Mouse (Mus musculus) thymus, postnatal 14 days (tissue): Measurements from ENCODE around the gene Polh.

Experiments used
- DNase-seq: peaks from one replicate; pipeline ENCODE4 v3.0.0; 2021

Polh gene

DNA sequence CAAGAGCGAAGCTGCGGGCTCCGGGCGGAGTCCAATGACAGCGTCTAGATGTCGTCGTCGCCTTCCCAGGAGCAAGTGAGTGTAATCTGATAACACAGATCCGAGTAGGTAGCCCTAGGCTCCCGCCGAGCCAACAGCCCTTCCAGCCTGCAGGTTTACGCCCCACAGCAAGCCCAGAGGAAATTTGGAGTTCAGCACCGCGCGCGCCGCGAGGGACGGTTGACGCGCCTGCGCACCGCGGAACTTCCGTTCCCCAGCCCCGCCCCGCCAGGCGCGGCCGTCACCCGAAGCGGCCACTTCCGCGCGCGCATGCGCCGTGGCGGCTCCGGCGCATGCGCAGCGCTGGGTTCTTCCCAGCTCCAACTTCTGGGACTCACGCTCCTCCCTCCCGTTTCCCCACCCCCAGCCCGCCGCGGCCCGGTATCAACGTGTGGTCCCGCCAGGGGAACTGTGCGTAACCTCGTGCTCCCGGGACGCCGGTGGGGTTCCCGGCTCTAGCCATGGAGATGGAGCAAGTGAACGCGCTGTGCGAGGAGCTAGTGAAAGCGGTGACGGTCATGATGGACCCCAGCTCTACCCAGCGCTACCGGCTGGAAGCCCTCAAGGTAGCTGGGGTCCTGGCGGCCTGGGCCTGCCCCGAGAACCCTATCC lies at the start of gene Polh, which contains the start of gene Xpo5:
Polh (minus strand) TSS at position 225 of the 651 bp plus-strand sequence.
Xpo5 (plus strand) TSS at position 362 of the 651 bp plus-strand sequence.
- DNase-seq: peak; percentile 95

DNA sequence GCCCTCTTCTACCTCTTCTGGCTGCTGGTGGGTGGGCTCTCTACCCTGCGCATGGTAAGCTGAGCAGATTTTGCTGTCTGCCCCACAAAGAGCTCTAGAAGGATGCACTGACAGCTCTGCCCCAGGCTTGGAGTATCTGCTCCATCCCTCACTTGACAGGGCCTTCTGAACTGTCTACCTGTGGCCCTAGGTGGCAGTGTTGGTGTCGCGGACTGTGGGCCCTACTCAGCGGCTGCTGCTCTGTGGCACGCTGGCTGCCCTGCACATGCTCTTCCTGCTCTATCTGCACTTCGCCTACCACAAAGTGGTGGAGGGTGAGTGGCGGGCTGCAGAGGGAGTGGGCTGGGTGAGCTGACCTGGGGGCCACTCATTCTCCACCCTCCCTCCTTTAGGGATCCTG lies 48.7 kb upstream of the Polh start:
- DNase-seq: peak; percentile 38

DNA sequence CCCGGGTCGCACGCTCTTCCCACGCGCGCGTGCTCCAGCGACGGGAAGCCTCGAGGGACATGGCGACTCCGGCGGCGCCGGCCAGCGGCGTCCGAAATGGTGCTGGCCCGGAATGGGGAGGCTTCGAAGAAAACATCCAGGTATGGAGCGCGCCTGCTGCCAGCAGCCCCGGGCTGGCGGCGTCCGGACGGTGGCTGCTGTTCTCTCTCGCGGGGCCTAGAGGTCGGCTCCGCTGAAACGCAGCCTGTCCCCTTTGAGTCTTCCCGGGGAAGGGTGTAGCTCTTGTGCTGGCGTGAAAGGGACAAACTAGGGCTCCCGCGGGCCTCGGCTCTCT lies 45.7 kb upstream of the Polh start:
- no peak for DNase-seq

DNA sequence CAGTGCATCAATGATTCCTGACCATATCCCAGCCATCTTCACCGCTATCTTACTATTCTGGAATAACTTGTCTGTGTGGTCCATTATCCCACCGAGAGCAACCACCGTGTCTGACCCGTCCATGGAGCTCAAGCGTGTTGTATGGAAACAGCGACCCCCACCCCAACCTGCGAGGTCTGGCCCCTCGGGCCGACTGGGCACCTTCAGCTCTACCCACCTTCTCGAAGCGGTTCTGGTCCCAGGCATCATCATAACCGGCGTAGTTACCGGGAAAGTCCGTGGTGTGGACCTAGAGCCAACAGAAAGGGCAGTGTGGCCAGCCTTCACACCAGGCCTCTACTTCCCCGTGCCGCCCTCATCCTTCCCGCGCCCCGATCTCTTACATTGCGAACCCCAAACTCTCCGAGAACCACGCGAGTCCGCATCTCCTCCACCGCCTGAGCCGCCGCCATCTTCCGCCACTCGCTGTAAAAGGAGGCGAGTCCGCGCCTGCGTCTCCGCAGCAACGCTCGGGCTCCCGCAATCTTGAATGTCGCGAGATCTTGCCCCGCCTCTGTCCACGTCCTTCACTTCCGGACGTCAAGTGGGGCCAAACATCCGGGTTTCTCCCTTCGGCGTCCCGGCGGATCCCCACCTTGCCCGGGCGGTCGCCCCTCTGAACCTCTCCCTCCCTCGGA lies 45.2 kb upstream of the Polh start, which contains the start of the genes Polr1c and Yipf3:
Polr1c (minus strand) TSS at position 543 of the 677 bp plus-strand sequence.
Yipf3 (plus strand) TSS at position 569 of the 677 bp plus-strand sequence.
- DNase-seq: peak; percentile 94

DNA sequence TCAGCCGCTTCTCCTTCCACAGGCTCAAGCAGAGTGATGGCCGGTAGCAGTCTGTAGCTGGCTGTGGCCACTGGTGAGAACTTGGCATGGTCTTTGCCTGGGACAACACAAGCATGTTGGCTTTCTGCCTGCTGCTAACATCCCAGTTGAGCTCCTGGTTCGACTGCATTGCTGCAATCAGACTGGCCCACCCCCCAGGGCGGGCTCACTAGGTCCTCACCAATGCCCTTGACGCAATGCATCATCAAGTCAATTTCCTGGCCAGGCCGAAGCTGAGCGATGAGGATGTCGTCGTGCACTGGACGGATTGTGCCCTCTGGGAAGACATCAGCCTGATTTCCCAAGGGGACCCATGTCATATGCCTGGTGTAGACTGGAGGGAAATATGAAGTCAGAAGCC lies 42.1 kb upstream of the Polh start:
- DNase-seq: no peak

DNA sequence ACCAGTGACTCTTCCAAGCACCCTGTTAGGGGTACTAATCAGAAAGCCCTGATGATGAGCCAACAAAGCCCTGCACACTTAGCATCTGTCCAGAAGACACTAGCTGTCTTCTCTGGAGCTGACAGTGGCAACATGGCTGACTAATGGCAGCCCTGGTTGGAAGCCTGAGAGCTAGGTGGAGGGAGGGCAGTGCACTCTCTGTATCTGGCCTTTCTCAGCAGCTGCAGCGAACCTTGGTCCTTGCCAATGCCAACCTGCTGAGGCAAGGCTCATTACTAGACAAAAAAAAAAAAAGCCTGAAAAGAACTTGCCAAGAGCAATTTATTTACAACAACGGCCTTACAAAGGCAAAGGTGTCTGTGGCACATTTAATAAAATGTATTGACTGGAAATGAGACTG lies 41.2 kb upstream of the Polh start:
- DNase-seq: no peak

DNA sequence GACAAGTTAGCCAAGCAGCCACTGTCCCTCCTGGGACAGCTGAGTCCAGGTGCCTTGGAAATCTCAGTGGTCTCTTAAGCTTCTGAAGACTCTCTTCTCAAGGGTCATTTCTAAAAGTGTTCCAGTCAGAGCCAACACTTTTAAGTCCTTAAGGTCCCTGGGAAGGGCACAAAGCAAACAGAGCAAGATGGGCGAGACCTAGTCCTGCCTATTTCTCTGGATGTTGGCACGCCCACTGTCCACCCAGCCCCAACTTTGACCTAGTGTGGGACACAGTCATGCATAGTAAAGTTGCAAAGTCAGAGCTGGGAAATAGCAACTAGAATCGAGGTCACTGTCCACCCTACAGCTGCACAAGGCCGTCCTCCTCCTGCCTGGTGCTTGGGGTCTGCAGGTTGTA lies 40.5 kb upstream of the Polh start:
- no peak for DNase-seq

DNA sequence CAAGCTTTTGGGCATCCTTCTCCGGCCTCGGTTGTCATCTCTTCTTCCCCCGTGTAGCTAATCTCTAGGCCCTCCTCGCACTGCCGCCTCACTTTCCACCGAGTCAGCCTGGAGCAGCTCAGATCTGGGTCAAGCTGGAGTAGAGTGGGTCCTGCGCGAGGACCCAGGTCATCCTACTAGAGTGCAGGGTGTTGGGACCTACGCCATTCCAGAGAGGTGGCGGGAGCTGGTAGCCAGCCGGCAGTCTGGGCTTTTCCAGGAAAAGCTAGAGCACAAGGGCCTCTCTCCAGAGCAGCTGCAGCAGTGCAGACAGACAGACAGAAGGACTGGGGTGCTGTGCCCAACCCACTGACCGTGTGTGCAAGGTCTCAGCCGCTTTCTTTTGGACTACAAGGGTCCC lies 39.8 kb upstream of the Polh start:
- DNase-seq: no peak

DNA sequence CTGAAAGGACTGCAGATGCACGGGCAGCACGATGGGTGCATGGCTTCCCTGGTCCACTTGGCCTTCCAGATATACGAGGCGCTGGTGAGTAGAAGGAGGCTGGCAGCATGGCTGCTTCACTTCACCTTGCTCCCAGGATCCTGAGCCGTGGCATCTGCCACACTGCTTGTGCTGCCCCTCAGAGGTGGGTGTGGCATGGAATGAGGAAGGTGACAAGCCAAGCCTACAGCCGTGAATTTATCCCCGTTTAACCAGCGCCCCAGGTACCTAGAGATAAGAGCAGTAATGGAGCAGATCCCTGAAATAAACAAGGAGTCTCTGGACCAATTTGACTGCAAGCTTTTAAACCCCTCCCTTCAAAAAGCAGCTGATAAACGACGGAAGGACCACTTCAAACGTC lies 39.0 kb upstream of the Polh start:
- no peak for DNase-seq

DNA sequence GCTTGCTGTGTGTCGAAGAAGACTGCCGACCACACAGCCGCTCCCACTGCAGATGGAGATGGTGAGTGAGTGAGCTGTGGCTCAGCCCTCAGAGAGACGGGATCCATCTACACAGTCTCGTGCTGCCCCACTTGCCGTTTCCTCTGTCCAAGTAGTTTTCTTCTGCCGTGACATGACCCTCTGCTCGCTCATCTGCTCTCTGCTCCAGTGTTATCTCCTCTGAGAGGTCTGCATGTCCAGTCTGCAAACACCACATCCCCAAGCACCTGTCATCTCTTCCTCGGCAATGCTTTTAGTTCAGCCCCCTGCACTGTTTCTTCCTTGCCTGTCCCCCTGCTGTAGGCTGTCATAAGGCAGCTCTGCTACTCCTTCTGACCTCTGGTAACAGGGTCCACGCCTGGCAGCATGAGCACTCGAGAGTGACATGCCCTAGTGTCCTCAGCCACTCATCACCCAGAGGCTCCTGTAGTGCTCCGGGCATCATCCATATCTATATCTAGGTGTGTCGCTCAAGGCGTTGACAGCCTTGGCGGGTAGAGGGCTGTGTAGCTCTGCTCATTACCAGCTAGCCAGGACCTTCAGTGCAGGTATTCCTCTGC lies 37.2 kb upstream of the Polh start:
- no peak for DNase-seq

DNA sequence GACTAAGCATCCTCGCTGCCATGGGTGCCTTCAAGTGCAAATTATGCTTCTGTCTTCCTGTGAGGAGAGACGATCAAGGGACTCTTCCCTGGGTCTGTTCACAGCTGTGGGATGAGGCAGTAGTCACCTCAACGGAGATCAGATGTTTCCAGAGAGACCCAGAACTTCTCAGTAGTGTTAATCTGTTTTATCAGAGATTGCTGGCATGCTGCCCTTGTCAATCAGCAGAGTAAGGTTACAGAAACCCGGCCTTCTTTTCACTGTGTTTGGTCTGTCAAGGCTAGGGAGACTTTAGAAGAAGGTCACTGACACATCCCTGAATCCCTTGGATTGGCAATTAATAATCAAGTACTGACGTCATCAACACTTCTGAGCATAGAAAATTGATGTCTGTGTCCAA lies 35.0 kb upstream of the Polh start:
- DNase-seq: no peak

DNA sequence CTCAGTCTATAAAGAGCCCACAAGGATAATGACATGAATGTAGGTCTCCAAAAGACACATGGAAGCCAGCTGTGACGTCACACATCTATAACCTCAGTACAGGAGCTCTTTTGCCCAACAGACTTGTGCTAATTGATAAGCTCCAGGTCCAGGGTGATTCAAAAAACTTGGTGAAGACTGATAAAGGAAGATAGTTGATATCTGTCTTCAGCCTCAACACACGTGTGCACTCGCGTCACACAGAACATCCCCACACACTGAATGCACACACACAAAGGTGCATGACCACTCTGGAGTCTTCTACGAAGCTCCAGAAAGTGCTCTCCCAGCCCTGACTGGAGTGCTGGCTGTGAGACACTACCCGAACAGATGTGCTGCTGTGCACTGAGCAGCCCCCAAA lies 34.6 kb upstream of the Polh start:
- DNase-seq: no peak

DNA sequence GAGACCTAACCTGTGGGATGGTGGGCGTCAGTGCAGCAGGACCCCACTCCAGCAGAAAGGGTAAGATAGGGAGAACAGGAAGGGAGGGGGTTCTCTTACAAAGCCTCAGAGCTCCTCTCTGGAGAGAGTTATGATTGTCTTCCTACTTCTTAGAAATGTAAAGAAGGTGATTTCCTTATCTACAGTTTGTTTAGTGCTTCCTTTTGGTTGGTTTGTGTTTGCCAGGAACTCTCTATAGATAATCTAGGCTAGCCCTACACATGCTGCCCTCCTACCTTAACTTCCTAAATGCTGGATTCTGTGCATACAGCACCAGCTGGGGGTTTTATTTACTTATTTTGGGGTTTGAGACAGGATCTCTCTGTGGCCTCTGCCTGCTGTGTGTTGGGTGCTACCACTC lies 33.6 kb upstream of the Polh start:
- DNase-seq: no peak

DNA sequence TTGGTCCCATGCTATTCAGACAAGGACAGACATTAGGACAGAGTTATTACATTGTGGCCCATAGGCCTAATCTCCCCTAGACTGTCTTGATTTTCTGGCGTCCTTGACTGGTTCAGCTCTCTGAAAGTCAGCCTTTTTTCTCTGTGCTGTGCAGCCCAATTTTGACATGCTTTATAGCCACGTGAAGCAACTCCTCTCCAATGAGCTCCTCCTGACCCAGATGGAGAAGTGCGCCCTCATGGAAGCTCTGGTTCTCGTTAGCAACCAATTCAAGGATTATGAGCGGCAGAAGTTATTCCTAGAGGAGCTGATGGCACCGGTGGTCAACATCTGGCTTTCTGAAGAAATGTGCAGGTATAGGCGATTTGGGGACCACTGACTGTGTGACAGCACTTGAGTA lies 25.1 kb upstream of the Polh start:
- no peak for DNase-seq

DNA sequence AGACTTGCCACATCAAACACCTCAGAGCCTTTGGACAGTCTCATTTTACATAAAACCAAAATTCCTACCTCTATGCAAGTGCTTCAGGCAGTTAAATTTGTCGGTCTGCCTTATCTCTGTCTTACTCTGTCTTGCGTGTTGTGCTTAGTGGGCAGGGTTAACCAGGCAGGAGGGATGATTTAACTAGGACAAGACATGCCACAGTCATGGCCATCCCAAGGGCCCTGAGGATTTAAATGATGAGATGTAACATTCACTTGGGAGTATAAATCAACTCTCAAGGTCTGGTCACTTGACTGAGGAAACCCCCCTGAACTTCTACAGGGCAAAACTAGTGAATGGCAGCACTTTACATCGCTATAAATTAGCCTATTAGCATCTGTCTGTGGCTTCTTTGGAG lies 19.2 kb upstream of the Polh start:
- no peak for DNase-seq

DNA sequence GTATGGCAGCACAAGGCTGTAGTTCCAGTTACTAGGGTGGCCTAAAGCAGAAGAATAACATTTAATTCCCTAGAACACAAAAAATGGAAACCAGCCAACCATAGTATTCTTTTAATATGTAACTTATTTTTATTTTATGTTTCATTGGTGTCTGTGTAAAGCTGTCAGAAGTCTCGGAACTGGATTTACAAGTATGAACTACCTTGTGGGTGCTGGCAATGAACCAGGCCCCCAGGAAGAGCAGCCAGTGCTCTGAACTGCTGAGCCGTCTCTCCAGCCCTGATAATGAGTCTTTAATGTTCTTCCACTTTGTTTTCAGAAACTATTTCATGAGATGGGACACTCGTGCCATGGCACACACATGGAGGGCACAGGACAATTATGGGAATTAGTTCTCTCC lies 8.1 kb upstream of the Polh start:
- no peak for DNase-seq

DNA sequence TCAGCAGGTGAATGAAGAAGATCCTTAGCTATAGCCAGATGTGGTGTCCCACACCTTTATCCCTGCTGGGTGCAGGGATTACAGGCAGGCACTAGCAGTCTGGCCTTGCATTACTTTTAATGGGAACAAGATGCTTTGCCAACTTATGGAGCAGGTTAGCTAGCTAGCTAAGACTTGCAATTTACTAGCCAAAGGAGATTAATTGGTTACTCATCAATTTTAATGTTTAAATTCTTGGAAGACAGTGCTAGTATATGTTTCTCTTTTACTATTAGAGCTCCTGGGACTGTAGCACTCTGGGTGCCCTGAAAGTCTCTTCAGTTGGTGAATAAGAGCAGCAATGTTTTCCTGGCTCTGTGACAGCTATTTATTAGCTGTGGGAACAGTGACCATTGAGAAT lies 4.2 kb upstream of the Polh start:
- no peak for DNase-seq

DNA sequence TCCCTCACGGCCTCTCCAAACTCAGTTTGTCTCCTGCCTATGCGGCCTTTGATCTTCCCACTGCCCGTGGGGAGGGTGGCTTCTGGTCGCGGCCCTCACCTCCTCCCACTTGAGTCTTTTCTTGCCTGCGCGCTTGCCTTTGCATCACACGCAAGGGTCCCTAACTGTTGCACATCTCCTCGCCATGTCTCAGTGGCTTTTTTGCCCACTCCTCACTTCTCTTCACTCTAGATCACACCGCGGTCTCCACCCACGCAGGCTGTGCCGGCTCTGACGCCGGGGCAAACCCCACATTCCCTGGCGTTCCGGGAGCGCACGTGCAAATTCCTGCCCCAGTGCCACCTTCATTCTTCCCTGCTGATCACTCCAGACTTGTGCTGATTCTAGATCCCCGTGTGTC lies 633 bp upstream of the Polh start:
- DNase-seq: no peak

DNA sequence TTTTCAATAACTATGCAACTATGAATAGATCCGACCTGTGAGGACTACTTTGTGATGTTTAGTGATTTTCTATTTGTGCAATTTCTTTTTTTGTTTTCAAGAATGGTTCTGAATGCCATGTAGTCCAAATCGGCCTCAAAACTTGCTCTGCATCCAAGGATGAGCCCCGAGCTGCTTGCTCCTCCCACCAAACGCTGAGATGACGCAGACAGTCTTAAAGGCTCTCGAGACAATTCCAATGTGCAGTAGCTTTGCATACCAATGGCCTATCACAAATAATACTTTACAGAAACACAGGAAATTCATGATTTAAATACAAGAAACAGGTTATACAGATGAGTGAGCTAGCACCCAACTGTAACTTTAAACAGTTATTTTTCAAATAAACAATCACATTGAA lies 1.3 kb downstream of the Polh start:
- no peak for DNase-seq

DNA sequence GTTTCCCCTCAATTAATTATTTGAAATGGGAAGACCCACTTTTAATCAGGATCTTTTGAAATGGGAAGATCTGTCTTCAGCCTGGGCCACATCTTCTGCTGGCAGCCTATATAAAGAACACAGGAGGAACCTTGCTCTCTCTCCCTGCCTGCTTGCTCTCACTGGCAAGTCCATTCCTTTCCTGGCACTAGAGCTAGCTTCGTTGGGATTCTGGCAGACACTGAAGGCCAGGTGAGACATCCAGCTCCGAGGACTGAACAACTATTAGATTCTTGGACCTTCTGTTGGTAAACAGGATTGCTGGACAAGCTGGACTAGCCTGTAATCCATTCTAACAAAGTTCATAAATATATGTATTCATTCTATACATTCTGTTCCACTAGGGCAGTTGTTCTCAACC lies 13.6 kb downstream of the Polh start:
- no peak for DNase-seq

DNA sequence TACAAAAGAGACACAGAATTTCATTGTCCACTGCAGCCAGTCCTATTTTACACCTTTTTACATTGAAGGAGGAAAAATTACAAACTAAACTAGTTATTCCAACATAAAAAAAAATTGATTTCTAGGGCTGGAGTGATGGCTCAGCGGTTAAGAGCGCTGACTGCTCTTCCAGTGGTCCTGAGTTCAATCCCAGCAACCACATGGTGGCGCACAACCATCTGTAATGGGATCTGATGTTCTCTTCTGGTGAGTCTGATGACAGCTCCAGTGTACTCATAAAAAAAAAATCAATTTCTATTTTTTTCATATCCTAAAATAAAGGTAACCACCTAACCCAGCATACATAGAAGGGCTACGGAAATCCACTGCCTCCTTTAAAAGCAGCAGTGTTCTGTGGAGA lies 20.2 kb downstream of the Polh start:
- peak; percentile 34 for DNase-seq

DNA sequence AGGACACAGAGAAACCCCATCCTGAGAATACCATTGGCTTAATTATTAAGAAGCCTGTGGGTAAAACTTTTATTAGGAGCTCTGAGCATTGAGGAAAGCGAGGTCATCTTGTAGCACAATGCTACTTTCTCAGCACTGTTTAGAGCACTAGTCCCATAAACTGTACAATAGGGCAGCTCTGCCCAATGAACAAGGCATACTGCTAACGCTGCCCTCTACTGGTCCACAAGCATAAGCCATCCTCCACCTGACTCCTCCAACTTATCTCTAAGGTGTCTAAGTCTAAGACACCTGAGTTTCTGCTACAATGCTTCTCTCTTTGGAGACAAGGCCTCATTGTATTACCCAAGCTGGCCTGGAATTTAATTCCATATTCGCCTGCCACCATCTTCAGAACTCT lies 31.9 kb downstream of the Polh start:
- DNase-seq: peak; percentile 63

DNA sequence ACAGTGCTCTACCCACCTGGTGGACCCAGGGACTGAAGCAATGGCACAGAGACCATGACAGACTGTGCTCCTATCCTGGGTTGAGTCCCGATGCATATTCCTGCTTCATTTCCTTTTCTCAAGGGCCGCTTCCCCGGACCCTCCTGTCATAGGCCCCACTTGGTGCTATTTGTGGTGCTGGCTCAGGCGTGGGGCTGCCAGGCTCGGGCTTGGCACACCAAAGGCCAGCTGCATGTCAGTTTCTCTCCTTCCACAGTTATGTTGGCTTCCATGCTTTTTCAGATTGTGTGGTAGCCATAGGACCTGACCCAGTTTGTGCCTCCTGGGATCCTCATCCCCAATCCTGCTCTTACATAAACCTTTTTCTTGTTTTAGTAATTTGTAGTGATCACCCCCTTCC lies 33.7 kb downstream of the Polh start:
- DNase-seq: no peak

DNA sequence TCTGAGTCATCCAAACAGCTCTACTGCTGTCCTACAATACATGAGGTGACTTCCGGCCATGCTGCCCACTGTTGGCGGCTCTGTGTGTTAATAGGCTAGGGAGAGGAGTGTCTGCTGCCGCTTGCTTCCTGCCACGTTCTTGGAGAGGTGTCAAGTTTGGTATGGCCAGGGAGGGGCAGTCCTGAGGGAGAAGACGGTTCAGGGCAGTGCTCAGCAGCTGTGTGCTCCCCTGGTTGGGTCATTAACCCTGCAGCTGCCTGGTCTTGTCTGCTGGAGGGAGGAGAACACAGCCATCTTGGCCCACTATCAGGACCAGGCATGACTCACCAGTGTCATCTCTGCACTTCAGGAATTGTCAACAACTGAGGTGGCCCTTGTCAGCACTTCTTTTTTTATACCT lies 34.1 kb downstream of the Polh start:
- no peak for DNase-seq

DNA sequence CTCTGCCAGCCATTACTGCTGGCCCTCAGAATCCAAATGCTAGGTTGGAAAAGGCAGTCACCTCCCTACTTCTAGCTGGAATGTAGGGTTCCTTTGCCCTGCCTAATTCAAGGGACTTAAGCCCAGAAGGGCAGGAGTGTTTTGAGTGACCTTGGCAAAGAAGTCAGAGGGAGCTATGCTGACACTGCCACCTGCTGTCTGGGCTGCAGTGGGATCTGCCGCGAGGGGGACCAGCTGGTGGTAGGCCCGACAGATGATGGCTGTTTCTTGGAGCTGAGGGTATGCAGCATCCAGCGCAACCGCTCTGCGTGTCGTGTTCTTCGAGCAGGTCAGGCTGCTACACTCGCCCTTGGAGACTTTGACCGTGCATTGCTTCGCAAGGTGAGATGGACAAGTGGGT lies 35.4 kb downstream of the Polh start:
- DNase-seq: no peak
